Mouse (Mus musculus): Measurements from ENCODE around the gene Slc35b1. TPM values are rescaled to one million over a fixed set of nuclear protein-coding genes. Genes with fewer than 3 reads are reported as not detected.
A peak's percentile ranks its signal among the peaks of the same experiment; 100 is the strongest.

Gene Slc35b1
- total and polyA plus RNA-seq, 2 experiments from 2014 or later: 92.4 to 168 TPM

DNA sequence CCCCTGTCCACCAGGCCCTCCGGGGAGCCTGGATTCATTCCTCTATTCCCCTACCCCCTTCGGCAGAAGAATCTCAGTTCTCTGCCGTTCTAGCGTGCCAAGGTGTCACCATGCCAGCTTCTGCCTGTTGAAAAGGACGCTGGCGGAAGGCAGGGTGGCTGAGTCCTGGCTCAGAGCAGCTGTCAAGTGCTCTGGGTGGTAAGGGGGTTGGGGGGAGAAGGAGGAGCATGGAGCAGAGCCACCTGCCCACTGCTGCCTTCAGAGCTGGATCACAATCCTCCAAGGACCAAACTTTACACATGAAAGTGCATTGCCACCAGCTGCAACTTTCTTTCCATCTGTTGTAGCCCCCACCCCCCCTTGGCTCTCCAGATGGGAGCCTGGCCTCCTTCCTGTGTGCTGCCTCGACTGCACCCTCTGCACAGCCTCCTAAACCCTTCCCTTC lies 7.8 kb downstream of the Slc35b1 start:
- TF ChIP-seq CTCF (IDR thresholded peaks at IDR 0.05): no peak
- Histone ChIP-seq H3K27me3 (ENCODE audit: insufficient read depth, low read length) (no peaks in the 10 kb centered on the region), H3K4me2 (ENCODE audit: low read depth, low read length, poor library complexity, severe bottlenecking) (no peak overlapping the region), H3K9me3 (ENCODE audit: low read length) (no peaks in the 10 kb centered on the region), H3K36me3 (ENCODE audit: insufficient read depth, low read length) (peaks cover 38% of the 10 kb centered on the region), H3K9ac (replicated peaks; ENCODE audit: low read length, poor library complexity, severe bottlenecking) (no peak overlapping the region), H3K4me3 (ENCODE audit: low read depth, low read length) (no peak overlapping the region), H3K27ac (ENCODE audit: low read depth, low read length) (no peak overlapping the region), H3K4me1 (ENCODE audit: insufficient read depth, low read length) (0 out of 2 replicates have a peak, but pooled peaks cover 4% of the 10 kb centered on the region)
- peak; percentile 75 for ATAC-seq (ENCODE audit: low FRiP score)
- 25% methylated on average over 7 of the region's 7 CpGs for WGBS
- DNase-seq (ENCODE audit: low spot score): peak; percentile 91

DNA sequence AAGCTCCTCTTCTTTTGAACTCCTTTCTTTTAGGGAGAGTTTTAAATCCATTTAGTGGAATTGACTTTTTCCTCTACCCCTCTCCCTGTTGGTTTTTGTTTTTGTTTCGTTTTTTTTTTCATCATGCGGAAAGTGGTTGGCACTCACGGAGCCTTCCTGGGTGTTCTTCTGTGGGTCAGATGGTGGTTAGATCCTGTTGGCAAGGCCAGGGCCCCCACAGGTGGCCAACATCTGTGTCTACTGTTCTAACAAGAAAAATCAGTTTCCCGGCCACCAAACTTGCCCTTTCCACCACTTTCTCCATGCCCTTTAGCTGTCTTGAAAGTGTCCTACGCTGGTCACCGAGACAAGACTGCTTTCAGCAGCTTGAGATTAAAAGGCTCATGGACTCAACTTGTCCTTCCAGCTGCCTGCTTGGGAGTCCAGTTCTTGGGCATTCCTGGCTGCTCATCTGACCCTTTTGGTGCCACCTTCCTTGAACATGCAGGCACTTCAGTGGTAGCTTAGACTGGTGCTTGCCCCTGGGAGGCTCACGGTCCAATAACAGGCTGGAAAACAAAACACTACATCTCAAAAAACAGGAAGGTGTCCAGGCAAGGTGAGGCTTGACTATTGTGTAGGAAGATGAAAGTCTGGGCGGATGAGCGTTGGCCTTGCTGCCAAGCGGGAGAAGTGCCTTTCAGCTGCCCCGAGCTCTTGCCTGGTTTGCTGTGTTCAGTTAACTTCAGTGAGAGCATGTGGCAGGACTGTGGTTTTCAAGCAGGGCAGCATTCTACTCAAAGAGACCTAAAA lies 8.4 kb downstream of the Slc35b1 start:
- Histone ChIP-seq H3K27me3 (ENCODE audit: insufficient read depth, low read length) (no peaks in the 10 kb centered on the region), H3K9ac (replicated peaks; ENCODE audit: low read length, poor library complexity, severe bottlenecking) (no peak overlapping the region), H3K9me3 (ENCODE audit: low read length) (no peaks in the 10 kb centered on the region), H3K27ac (ENCODE audit: low read depth, low read length) (no peak overlapping the region), H3K4me1 (ENCODE audit: insufficient read depth, low read length) (0 out of 2 replicates have a peak, but pooled peaks cover 4% of the 10 kb centered on the region), H3K4me3 (ENCODE audit: low read depth, low read length) (no peak overlapping the region), H3K4me2 (ENCODE audit: low read depth, low read length, poor library complexity, severe bottlenecking) (no peak overlapping the region), H3K36me3 (ENCODE audit: insufficient read depth, low read length) (peaks cover 31% of the 10 kb centered on the region)
- WGBS: 75% methylated on average over 11 of the region's 11 CpGs
- no peak for ATAC-seq (ENCODE audit: low FRiP score)
- peak; percentile 27 for DNase-seq (ENCODE audit: low spot score)
- no peak for TF ChIP-seq CTCF (IDR thresholded peaks at IDR 0.05)

DNA sequence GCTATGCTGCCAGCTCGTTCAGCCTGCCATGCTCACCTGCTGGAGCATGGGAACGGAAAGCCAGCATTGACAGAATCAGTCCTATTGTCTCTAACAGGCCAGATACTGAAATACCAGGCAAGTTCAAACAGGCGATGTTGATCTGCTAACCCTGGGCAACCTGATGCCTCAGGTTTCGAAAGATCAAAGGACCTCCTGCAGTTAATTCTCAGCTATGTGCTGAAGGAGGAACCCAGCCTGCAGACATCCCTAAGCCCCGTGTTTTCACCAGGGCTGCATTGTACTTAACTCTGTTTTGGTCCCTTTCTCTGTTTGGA lies 9.0 kb downstream of the Slc35b1 start:
- H3K36me3 ChIP-seq (ENCODE audit: insufficient read depth, low read length): peaks cover 26% of the 10 kb centered on the region
- no peaks in the 10 kb centered on the region for H3K9me3 ChIP-seq (ENCODE audit: low read length)
- no peaks in the 10 kb centered on the region for H3K27me3 ChIP-seq (ENCODE audit: insufficient read depth, low read length)
- WGBS: 26% methylated on average over 5 of the region's 5 CpGs
- DNase-seq (ENCODE audit: low spot score) (no peak), ATAC-seq (ENCODE audit: low FRiP score) (no peak)
- H3K4me3 ChIP-seq (ENCODE audit: low read depth, low read length): no peak overlapping the region
- H3K4me2 ChIP-seq (ENCODE audit: low read depth, low read length, poor library complexity, severe bottlenecking): no peak overlapping the region
- H3K27ac ChIP-seq (ENCODE audit: low read depth, low read length): no peak overlapping the region
- H3K9ac ChIP-seq (replicated peaks; ENCODE audit: low read length, poor library complexity, severe bottlenecking): no peak overlapping the region
- H3K4me1 ChIP-seq (ENCODE audit: insufficient read depth, low read length): 0 out of 2 replicates have a peak, but pooled peaks cover 4% of the 10 kb centered on the region
- no peak for TF ChIP-seq CTCF (IDR thresholded peaks at IDR 0.05)

DNA sequence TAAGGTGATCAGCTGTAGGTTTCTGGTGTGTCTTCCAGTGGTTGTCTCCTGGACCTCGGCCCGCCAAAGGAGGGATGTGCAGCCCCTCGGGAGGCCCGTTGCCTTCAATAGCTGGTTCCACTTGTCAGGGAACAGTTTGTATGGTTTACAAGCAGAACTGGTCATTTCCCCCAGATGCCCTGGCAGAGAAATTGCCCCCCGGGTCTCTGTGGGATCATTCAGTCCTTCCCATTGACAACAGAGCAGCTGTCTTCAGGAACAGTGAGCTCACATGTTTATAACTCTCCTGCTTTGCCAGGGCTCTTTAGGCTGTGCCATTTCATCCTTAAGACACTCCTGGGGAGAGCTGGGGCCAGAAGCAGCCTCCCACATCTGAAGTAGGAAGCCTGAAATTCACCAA lies 9.6 kb downstream of the Slc35b1 start:
- H3K27me3 ChIP-seq (ENCODE audit: insufficient read depth, low read length): no peaks in the 10 kb centered on the region
- H3K9me3 ChIP-seq (ENCODE audit: low read length): no peaks in the 10 kb centered on the region
- TF ChIP-seq CTCF (IDR thresholded peaks at IDR 0.05): no peak
- H3K4me2 ChIP-seq (ENCODE audit: low read depth, low read length, poor library complexity, severe bottlenecking): no peak overlapping the region
- DNase-seq (ENCODE audit: low spot score) (peak; percentile 58), ATAC-seq (ENCODE audit: low FRiP score) (no peak)
- H3K9ac ChIP-seq (replicated peaks; ENCODE audit: low read length, poor library complexity, severe bottlenecking): no peak overlapping the region
- H3K27ac ChIP-seq (ENCODE audit: low read depth, low read length): no peak overlapping the region
- no peak overlapping the region for H3K4me3 ChIP-seq (ENCODE audit: low read depth, low read length)
- H3K36me3 ChIP-seq (ENCODE audit: insufficient read depth, low read length): peaks cover 19% of the 10 kb centered on the region
- 48% methylated on average over 5 of the region's 5 CpGs for WGBS
- H3K4me1 ChIP-seq (ENCODE audit: insufficient read depth, low read length): 0 out of 2 replicates have a peak, but pooled peaks cover 4% of the 10 kb centered on the region

DNA sequence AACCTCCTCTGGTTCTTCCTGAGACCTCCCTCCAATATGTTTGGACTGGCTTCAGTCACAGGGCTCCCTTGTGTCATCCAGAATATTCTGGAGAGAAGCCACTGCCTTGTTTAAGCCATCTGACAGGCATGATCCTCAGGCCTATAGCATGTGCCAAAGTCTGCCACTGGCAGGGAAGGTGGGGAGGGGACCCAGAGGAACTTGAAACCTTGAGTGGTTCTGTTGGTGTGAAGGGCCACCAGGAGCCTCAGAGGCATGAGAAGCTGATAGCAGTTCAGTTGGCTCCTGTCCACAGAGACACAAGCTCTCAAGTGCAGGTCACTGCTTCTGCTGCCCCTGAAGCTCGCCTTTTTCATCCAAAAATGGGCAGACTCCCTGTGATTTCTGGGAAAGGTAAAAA lies 12.1 kb downstream of the Slc35b1 start:
- no peaks in the 10 kb centered on the region for H3K9me3 ChIP-seq (ENCODE audit: low read length)
- no peaks in the 10 kb centered on the region for H3K27me3 ChIP-seq (ENCODE audit: insufficient read depth, low read length)
- DNase-seq (ENCODE audit: low spot score): peak; percentile 30
- no peak overlapping the region for H3K4me2 ChIP-seq (ENCODE audit: low read depth, low read length, poor library complexity, severe bottlenecking)
- 50% methylated on average over 1 of the region's 1 CpGs for WGBS
- TF ChIP-seq CTCF (IDR thresholded peaks at IDR 0.05): no peak
- H3K36me3 ChIP-seq (ENCODE audit: insufficient read depth, low read length): peaks cover 2% of the 10 kb centered on the region; the same call in 1 of the 2 replicates
- no peak overlapping the region for H3K4me3 ChIP-seq (ENCODE audit: low read depth, low read length)
- 0 out of 2 replicates have a peak, but pooled peaks cover 4% of the 10 kb centered on the region for H3K4me1 ChIP-seq (ENCODE audit: insufficient read depth, low read length)
- no peak for ATAC-seq (ENCODE audit: low FRiP score)
- H3K27ac ChIP-seq (ENCODE audit: low read depth, low read length): no peak overlapping the region
- no peak overlapping the region for H3K9ac ChIP-seq (replicated peaks; ENCODE audit: low read length, poor library complexity, severe bottlenecking)
